Mouse (Mus musculus) CH12F3 (cell line): ENCODE measurements around the gene Mrrf.

Experiments
- in situ Hi-C: fragments of 300-500 bp; cut with MboI; formaldehyde crosslinking; loops from 2 replicates; pipeline ENCODE4 v1.14.3; 2020; ENCODE audit warnings: low sequenced_read_pairs

Mrrf gene

DNA sequence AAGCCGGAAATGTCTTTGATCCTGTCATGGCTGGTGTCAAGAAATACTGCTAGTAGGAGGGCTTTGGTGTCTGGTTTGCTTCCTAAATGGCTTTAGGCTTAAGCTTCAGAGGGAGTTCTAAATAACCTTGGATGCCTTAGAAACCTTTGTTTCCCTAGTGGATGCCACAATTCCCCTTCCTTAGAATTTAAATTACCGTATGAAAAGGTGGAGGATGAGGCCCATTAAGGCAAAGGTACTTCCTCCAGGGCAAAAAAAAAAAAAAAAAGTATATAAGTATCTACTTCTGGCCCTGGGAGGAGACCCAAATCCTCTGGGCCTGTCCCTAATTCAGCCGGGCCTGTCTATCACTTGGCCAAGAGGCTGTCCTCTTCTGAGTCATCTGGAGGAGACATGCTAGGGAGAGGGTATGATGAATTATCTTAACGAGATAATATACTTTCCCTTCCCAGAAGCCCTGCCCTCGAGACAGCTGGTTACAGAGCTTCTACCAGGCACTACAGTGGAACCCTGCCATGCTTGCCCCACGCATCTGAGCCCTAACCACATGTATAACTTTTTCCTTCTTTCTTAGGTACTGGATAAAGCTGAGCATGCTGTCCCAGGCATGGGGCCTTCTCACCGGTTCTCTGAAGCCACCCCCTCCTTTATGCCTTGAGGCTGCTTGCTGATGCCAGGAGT, 86.1 kb downstream of the Mrrf start:
- in situ Hi-C loops: no loop called here

DNA sequence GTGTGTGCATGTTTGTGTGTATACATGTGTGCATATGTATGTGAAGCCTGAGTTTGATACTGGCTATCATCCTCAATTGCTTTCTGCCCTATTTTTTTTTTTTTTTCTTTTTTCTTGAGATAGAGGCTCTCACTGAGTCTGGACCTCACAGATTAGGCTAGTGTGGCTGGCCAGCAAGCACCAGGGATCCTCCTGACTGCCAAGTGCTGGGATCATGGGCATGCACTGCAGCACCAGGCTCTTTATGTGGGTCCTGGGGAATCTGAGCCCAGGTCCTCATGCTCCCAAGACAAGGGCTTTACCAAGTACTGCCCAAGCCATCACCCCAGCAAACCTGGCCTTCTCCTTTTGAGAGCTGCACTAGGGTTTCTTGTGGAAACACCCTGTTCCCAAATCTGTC, 87.2 kb downstream of the Mrrf start:
- in situ Hi-C loops: no loop called here

- in situ Hi-C loops: no loop called here
These were observed 88.0 kb downstream of the Mrrf start for GRCm38 (mm10) chr2:36224153-36224552.

GRCm38 (mm10) chr2:36224599-36224998, 88.4 kb downstream of the Mrrf start:
- in situ Hi-C loops: no loop called here

GRCm38 (mm10) chr2:36230366-36230765, 94.2 kb downstream of the Mrrf start, which contains the start of gene Ptgs1:
Gene Ptgs1, plus strand, starts transcription at chr2:36230426.
- in situ Hi-C loops: no loop called here

DNA sequence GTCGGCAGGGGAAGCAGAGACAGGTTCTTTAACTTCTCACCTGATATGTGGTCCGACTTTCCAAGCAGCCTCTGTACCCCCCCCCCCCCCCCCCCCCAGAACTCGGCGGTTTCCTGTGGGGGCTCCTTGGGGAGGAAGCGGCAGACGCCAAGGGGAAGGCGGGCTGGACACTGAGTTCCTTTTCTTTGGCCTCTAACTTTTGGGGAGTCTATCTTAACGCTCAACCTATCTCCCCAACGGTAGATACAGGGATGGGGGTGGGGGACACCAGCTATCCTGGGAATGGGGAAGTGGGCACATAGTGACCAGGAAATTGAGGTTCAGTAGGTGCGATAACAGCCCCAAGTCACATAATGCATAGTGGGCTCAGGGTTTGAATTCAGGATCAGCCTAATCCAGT, 94.8 kb downstream of the Mrrf start:
- in situ Hi-C loops: no loop called here

DNA sequence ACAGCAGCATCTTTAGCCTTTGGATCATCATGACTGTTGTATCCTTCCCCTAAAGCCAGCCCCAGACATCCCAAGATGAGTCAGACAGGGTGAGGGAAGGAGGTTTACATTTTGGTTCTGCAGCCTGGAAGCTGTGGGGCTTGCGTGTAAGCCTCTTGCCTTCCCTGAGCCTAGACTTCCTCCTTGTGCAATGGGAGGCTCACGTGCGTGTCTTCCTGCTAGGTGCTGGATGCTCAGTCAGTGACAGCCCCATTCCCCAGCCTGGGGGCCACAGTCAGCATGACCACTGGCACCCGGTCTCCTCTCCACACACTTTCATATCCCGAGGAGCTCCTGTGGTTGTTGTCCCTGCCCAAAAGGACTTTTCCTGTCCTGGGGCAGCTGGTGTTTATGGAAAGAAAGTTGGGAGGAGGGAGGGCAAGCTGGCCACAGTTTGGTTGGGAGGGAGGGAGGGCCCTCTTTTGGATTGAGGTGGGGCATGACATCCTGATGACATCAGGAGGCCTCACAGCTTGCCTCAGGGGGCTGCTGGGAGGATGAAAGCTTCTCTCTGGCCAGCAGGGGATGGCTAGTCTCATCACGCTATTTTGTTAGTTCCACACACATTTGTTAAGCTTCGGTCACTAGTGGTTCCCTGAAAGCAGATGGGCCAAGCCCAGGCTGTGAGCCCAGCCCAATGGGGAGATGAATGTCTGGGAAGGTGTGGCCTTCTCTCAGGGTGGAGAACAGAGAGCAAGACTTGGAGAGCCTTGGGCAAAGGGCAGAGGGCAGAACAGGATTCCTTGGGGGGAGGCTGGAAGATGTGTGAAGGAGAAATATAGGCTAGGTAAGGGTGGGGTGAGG, 98.6 kb downstream of the Mrrf start:
- in situ Hi-C loops: no loop called here

DNA sequence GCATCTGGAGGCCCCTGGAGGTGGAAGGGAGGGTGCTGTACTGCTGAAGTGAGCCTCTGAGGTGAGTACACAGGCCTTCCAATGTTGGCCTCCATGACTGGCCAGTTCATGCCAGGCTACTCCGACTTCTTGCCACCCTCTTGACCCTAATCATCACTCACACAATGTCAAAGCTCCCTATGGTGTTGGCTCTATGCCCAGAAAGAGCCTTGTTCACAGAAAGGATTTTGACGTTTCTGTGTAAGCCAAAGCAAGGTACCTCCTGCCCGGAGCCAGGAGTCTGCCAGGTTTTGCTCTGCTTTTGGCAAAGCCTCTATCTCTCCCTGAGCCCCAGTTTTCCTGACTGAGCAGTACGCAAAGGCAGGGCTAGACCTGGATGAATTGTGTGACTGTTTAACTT, 99.7 kb downstream of the Mrrf start:
- in situ Hi-C loops: no loop called here

DNA sequence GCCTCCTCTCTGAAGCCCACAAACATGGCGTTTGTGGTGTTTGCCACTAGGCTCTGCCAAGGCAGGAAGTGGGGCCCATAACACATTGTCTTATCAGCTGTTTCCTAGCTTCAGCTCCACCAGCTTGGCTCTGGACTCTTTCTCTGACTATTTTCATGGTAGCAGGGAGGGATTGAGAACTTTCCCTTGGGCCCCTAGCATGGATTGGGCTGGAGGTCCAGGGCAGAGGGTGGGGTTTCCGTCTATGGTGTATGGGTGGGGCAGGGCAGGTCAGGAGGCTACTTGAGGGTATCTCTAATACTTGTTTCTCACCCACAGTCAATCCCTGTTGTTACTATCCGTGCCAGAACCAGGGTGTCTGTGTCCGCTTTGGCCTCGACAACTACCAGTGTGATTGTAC, 100.7 kb downstream of the Mrrf start:
- in situ Hi-C loops: no loop called here

DNA sequence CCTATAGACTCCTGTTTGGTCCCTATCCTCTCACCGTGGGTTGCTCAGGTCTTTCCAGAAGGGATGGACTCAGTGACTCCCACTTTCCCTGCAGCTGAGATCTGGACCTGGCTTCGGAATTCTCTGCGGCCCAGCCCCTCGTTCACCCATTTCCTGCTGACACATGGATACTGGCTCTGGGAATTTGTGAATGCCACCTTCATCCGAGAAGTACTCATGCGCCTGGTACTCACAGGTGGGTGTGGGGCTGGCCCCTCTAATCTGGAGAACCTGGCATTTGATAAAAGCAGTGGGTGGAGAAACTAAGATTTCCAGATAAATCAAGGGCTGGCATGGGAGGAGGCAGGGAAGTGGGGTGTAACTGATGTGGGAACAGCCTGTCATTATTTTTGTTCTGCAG, 101.4 kb downstream of the Mrrf start:
- in situ Hi-C loops: no loop called here

DNA sequence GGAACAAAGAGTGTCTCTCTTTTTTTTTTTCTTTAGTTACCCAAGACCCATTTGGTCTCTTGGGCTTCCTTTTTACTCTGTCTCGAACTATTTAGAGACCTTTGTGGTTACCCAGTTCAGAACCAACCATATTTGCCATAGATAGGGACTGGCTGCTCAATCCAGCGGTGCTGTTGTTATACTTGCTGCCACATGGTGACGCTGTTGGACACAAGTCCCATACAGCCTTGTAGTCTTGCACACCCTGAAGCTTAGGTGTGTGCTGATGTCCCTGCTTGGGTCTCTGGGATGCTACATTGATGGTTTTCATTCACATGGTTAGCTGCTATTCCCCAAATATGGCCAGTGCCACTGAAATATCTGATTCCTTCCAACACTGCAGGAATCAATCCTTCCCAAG, 102.3 kb downstream of the Mrrf start:
- in situ Hi-C loops: no loop called here

GRCm38 (mm10) chr2:36238951-36239350, 102.8 kb downstream of the Mrrf start:
- in situ Hi-C loops: no loop called here
